Mouse (Mus musculus): ENCODE data around the gene Gm9958. TPM values are rescaled to one million over a fixed set of nuclear protein-coding genes. Genes with fewer than 3 reads are reported as not detected.

Gene Gm9958
- polyA plus RNA-seq, 1 experiment from 2014 or later, result 6.6 TPM

DNA sequence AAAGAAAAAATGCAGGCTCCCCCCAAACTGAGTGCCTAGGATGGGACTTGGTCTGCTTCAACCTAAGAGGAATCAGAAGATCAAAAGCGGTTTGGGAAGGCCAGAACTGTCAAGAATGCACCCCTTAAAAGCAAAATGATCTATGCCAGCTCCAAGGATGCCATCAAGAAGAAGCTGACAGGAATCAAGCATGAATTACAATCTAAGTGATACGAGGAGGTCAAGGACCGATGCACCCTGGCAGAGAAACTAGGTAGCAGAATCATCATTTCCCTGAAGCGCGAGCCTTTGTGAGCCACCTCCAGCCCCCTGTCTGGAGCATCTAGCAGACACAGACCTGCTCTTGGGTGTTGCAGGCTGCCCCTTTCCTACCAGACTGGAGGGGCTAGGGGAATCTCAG, 3.4 kb downstream of the Gm9958 start:
- DNase-seq, result no peak
- no peak for ATAC-seq (ENCODE audit: insufficient read depth)

DNA sequence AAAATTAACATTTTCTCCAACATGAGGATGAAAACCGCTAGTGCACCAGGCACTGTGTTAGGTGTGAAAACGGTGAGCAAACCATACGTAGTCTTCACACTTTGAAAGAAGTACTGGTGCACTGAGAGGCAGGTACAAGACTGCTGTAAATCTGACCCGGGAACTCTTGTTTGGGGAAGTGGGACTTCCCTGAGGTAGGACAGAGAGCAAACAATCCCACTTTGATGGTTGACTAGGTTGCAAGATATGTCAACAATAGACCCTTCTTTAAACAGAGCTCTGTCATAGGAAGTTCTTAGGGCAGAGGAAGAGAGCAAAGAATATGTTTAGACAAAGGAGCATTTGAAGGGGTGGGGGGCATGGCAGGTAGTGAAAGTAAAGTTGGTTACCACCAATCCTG, 6.7 kb downstream of the Gm9958 start:
- H3K9me3 ChIP-seq (ENCODE audit: low read depth, low read length), result no peaks in the 10 kb centered on the region
- no peak overlapping the region for H3K9ac ChIP-seq
- no peak for ATAC-seq (ENCODE audit: insufficient read depth)
- no peak overlapping the region for H3K4me2 ChIP-seq
- no peak for DNase-seq
- 77% methylated on average over 4 of the region's 4 CpGs for WGBS
- H3K27me3 ChIP-seq (ENCODE audit: insufficient read depth, low read length), result no peaks in the 10 kb centered on the region
- H3K4me3 ChIP-seq (ENCODE audit: low read depth, low read length), result no peak overlapping the region
- no peak overlapping the region for H3K27ac ChIP-seq (ENCODE audit: low read depth)
- no peaks in the 10 kb centered on the region for H3K4me1 ChIP-seq (ENCODE audit: insufficient read depth)
- no peaks in the 10 kb centered on the region for H3K36me3 ChIP-seq (ENCODE audit: insufficient read depth)
- no peak for TF ChIP-seq CTCF (IDR thresholded peaks at IDR 0.05; ENCODE audit: low read depth)

More for the DNA sequence above, 3.4 kb downstream of the Gm9958 start:
- no peaks in the 10 kb centered on the region for H3K9me3 ChIP-seq (ENCODE audit: low read depth, low read length)
- no peak overlapping the region for H3K27ac ChIP-seq (ENCODE audit: low read depth)
- H3K9ac ChIP-seq, result no peak overlapping the region
- no peaks in the 10 kb centered on the region for H3K4me1 ChIP-seq (ENCODE audit: insufficient read depth)
- WGBS, result 84% methylated on average over 5 of the region's 5 CpGs
- no peak overlapping the region for H3K4me3 ChIP-seq (ENCODE audit: low read depth, low read length)
- no peak for TF ChIP-seq CTCF (IDR thresholded peaks at IDR 0.05; ENCODE audit: low read depth)
- no peak overlapping the region for H3K4me2 ChIP-seq
- H3K36me3 ChIP-seq (ENCODE audit: insufficient read depth), result no peaks in the 10 kb centered on the region
- no peaks in the 10 kb centered on the region for H3K27me3 ChIP-seq (ENCODE audit: insufficient read depth, low read length)

DNA sequence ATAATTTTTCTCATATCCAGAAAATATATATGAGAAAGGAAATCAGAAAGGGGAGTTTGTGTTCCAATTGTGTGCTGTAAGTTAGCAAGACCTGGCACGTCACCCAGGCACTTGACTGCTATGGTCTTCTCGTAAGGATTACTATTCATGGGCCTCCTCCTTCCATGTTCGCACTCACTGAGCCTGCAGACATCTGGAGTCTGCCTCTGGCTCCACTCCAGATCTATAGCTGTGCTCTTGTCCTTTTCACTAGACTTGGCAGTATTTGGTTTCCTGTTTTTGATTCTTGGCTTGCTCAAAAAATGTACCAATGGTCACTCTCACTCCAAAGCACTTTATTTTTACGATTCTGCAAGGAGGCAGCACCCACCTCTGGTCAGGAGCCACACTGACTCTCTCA, 14.5 kb downstream of the Gm9958 start:
- peak; percentile 76 for DNase-seq
- Histone ChIP-seq H3K9ac (no peak overlapping the region), H3K36me3 (ENCODE audit: insufficient read depth) (no peaks in the 10 kb centered on the region), H3K4me3 (ENCODE audit: low read depth, low read length) (no peak overlapping the region), H3K9me3 (ENCODE audit: low read depth, low read length) (no peaks in the 10 kb centered on the region), H3K4me2 (no peak overlapping the region), H3K27me3 (ENCODE audit: insufficient read depth, low read length) (no peaks in the 10 kb centered on the region), H3K27ac (ENCODE audit: low read depth) (no peak overlapping the region), H3K4me1 (ENCODE audit: insufficient read depth) (no peaks in the 10 kb centered on the region)
- no peak for ATAC-seq (ENCODE audit: insufficient read depth)
- WGBS, result 52% methylated on average over 4 of the region's 4 CpGs
- TF ChIP-seq CTCF (IDR thresholded peaks at IDR 0.05; ENCODE audit: low read depth), result no peak

DNA sequence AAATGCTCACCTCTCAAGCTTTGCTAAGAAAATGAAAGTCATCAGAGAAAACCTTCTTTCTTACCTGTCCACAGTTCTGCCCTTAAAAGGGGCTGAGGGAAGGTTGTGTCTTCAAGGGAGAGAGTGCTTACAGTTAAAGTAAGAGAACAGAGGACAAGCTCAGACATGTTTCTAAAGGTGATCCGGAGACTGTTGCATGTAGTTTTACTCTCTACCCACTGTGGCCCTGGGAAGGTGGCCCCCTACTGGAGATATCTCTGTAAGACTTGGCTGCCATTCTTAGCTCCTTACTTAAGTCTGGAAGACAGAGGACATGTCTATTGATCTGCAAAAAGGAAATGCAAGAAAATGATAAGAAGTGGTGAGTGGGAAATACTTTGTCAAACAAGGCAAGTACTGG, 16.1 kb downstream of the Gm9958 start:
- ATAC-seq (ENCODE audit: insufficient read depth) (no peak), DNase-seq (peak; percentile 17)
- H3K4me1 ChIP-seq (ENCODE audit: insufficient read depth), result no peaks in the 10 kb centered on the region
- H3K9ac ChIP-seq, result no peak overlapping the region
- H3K9me3 ChIP-seq (ENCODE audit: low read depth, low read length), result no peaks in the 10 kb centered on the region
- H3K27me3 ChIP-seq (ENCODE audit: insufficient read depth, low read length), result no peaks in the 10 kb centered on the region
- 42% methylated on average over 1 of the region's 1 CpGs for whole genome bisulfite sequencing
- no peak overlapping the region for H3K4me2 ChIP-seq
- H3K27ac ChIP-seq (ENCODE audit: low read depth), result no peak overlapping the region
- H3K36me3 ChIP-seq (ENCODE audit: insufficient read depth), result no peaks in the 10 kb centered on the region
- TF ChIP-seq CTCF (IDR thresholded peaks at IDR 0.05; ENCODE audit: low read depth), result peak; percentile 37
- H3K4me3 ChIP-seq (ENCODE audit: low read depth, low read length), result no peak overlapping the region

DNA sequence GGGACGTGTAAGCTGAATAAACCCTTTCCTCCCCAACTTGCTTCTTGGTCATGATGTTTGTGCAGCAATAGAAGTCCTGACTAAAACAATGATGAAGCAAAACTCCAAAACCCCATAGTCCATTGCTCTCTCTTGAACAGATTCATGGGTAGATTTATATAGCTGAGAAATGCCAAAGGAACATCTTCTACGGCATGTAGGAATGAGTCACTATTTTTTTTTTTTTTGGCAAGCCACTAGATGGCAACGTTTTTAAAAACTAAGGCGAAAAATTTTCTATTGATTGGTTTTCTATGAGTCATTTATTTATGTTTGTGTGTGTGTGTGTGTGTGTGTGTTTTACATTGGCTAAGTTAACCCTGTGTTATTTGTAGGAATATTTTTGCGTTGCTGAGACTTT, 26.8 kb downstream of the Gm9958 start:
- WGBS, result 52% methylated on average over 5 of the region's 5 CpGs
- ATAC-seq (ENCODE audit: insufficient read depth), result no peak
- Histone ChIP-seq H3K36me3 (ENCODE audit: insufficient read depth) (no peaks in the 10 kb centered on the region), H3K4me2 (no peak overlapping the region), H3K9ac (no peak overlapping the region), H3K4me1 (ENCODE audit: insufficient read depth) (no peaks in the 10 kb centered on the region), H3K27ac (ENCODE audit: low read depth) (no peak overlapping the region), H3K27me3 (ENCODE audit: insufficient read depth, low read length) (no peaks in the 10 kb centered on the region), H3K9me3 (ENCODE audit: low read depth, low read length) (no peaks in the 10 kb centered on the region), H3K4me3 (ENCODE audit: low read depth, low read length) (no peak overlapping the region)
- TF ChIP-seq CTCF (IDR thresholded peaks at IDR 0.05; ENCODE audit: low read depth), result no peak
- peak; percentile 8 for DNase-seq

DNA sequence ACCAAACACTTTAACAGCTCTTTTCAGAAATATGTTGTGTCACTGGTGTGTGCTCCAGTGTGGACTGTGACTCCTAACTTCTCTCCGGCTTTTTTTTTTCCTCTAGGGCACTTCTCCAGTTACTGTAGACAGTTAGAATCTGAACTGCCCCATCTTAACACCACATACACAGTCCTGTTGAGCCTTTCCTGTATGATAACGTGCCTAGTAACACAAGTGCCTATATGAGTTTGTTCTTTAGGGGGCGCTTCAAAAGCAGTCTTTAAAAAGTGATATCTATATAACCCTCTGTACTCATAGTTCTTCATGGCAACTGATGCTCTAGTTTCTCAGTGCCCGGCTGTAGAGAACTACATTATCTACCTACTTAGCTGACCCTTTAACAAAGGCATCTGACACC, 27.3 kb downstream of the Gm9958 start:
- Histone ChIP-seq H3K27me3 (ENCODE audit: insufficient read depth, low read length) (no peaks in the 10 kb centered on the region), H3K4me3 (ENCODE audit: low read depth, low read length) (no peak overlapping the region), H3K4me1 (ENCODE audit: insufficient read depth) (no peaks in the 10 kb centered on the region), H3K9ac (no peak overlapping the region), H3K36me3 (ENCODE audit: insufficient read depth) (no peaks in the 10 kb centered on the region), H3K27ac (ENCODE audit: low read depth) (no peak overlapping the region), H3K4me2 (no peak overlapping the region), H3K9me3 (ENCODE audit: low read depth, low read length) (no peaks in the 10 kb centered on the region)
- 64% methylated on average over 4 of the region's 4 CpGs for WGBS
- TF ChIP-seq CTCF (IDR thresholded peaks at IDR 0.05; ENCODE audit: low read depth), result no peak
- peak; percentile 8 for DNase-seq
- no peak for ATAC-seq (ENCODE audit: insufficient read depth)

DNA sequence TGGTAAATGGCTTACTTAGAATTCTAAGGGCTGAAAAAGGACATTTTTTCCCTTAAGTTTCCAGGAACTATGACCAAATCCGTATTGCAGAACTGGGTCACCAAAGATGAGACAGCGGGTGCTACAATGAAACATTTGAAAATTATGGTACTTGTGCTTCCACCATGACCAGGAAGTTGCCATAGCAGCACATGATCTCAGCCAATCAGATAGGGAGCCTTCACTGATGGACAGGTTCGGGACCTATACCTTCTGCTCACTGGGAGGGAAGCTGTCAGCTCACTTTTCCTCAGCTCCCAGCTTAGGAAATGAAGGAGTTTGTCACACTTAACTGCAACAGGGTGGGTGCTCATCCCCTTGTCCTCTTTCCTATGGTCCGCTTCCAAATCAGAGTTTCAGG, 29.8 kb downstream of the Gm9958 start:
- no peaks in the 10 kb centered on the region for H3K9me3 ChIP-seq (ENCODE audit: low read depth, low read length)
- DNase-seq, result no peak
- no peak overlapping the region for H3K9ac ChIP-seq
- no peak for TF ChIP-seq CTCF (IDR thresholded peaks at IDR 0.05; ENCODE audit: low read depth)
- no peak overlapping the region for H3K4me2 ChIP-seq
- H3K27ac ChIP-seq (ENCODE audit: low read depth), result no peak overlapping the region
- no peak for ATAC-seq (ENCODE audit: insufficient read depth)
- H3K27me3 ChIP-seq (ENCODE audit: insufficient read depth, low read length), result no peaks in the 10 kb centered on the region
- no peaks in the 10 kb centered on the region for H3K36me3 ChIP-seq (ENCODE audit: insufficient read depth)
- no peaks in the 10 kb centered on the region for H3K4me1 ChIP-seq (ENCODE audit: insufficient read depth)
- H3K4me3 ChIP-seq (ENCODE audit: low read depth, low read length), result no peak overlapping the region
- 79% methylated on average over 4 of the region's 4 CpGs for WGBS

DNA sequence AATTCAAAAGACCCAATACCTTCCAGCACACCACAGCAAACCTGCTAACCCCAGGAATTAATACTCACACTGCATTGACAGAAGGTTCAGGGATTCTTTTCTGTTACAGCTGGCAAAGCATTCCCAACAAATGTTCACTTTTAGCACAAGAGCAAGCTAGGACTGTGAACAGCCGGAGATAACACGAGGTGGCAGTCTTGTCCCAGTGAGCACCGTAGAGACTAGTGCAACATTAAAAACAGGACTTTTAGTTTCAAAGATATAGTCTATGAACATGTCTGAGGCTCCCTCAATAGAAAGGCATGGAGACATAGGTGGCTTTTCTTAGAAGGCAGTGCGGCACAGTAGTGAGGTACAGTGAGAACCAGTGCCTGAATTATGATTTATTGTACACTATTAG, 38.2 kb downstream of the Gm9958 start:
- Histone ChIP-seq H3K4me2 (no peak overlapping the region), H3K9ac (no peak overlapping the region), H3K9me3 (ENCODE audit: low read depth, low read length) (no peaks in the 10 kb centered on the region), H3K4me3 (ENCODE audit: low read depth, low read length) (no peak overlapping the region), H3K27me3 (ENCODE audit: insufficient read depth, low read length) (no peaks in the 10 kb centered on the region), H3K27ac (ENCODE audit: low read depth) (no peak overlapping the region), H3K36me3 (ENCODE audit: insufficient read depth) (no peaks in the 10 kb centered on the region), H3K4me1 (ENCODE audit: insufficient read depth) (no peaks in the 10 kb centered on the region)
- peak; percentile 73 for TF ChIP-seq CTCF (IDR thresholded peaks at IDR 0.05; ENCODE audit: low read depth)
- ATAC-seq (ENCODE audit: insufficient read depth) (peak; percentile 63; the same call in 1 of the 2 replicates), DNase-seq (peak; percentile 76)
- 56% methylated on average over 4 of the region's 4 CpGs for WGBS

All from lung, embryonic 14.5 days (tissue).